Mouse (Mus musculus) heart, embryonic 11.5 days (tissue): Measurements from ENCODE around the gene Fastkd2. TPM values are rescaled to one million over a fixed set of nuclear protein-coding genes. Genes with fewer than 3 reads are reported as not detected.

Experiments used
- ATAC-seq: fragments of 200-750 bp; cut with Nextera tagmentation; replicated peaks from 2 replicates; pipeline ENCODE4 v1.8.0; 2017; ENCODE audit warnings: moderate library complexity; ENCODE audit not compliant: insufficient number of reproducible peaks, low FRiP score, low TSS enrichment
- H3K27ac ChIP-seq: fragments of 300-500 bp; sonication (generic); 2 replicates; pipeline ENCODE4 v1.5.1; 2014; ENCODE audit warnings: mild to moderate bottlenecking, low read depth, low read length
- H3K27me3 ChIP-seq: fragments of 300-500 bp; sonication (generic); 2 replicates; pipeline ENCODE4 v1.6.1; 2014; ENCODE audit warnings: mild to moderate bottlenecking, low read length, mixed read lengths; ENCODE audit not compliant: control insufficient read depth, insufficient read depth
- H3K36me3 ChIP-seq: fragments of 300-500 bp; sonication (generic); 2 replicates; pipeline ENCODE4 v1.6.1; 2014; ENCODE audit warnings: mild to moderate bottlenecking, low read length, moderate library complexity, mixed read lengths; ENCODE audit not compliant: control insufficient read depth, insufficient read depth
- H3K4me1 ChIP-seq: fragments of 300-500 bp; sonication (generic); 2 replicates; pipeline ENCODE4 v1.6.1; 2014; ENCODE audit warnings: low read length; ENCODE audit not compliant: control insufficient read depth, insufficient read depth
- H3K4me2 ChIP-seq: fragments of 300-500 bp; sonication (generic); 2 replicates; pipeline ENCODE4 v1.6.1; 2014; ENCODE audit warnings: mild to moderate bottlenecking, moderate library complexity
- H3K4me3 ChIP-seq: fragments of 300-500 bp; sonication (generic); 2 replicates; pipeline ENCODE4 v1.5.1; 2014; ENCODE audit warnings: low read depth, low read length
- H3K9ac ChIP-seq: fragments of 300-500 bp; sonication (generic); 2 replicates; pipeline ENCODE4 v1.6.1; 2014; ENCODE audit warnings: mild to moderate bottlenecking, low read depth, low read length, moderate library complexity
- H3K9me3 ChIP-seq: fragments of 300-500 bp; sonication (generic); replicated peaks from 2 replicates; pipeline ENCODE4 v1.6.1; 2016; ENCODE audit warnings: low read length; ENCODE audit not compliant: control insufficient read depth
- WGBS: fragments of 180-500 bp; shearing (Covaris S2); extraction: QIAGEN DNeasy Blood & Tissue Kit; methylation state at CpG from one replicate; pipeline ENCODE4 v1.1.7; 2014; ENCODE audit not compliant: insufficient replicate concordance; 5-methylcytosine and 5-hydroxymethylcytosine counted together
- polyA plus RNA-seq: library from polyadenylated mRNA; unstranded; fragments of >200 nt; fragmentation: Nextera tagmentation; extraction: Ambion mirVana; gene quantifications from 2 replicates; pipeline ENCODE4 v1.2.1, GENCODE M21; 2014

Fastkd2 gene
- 59.2 and 62.7 TPM in 2 replicates for polyA plus RNA-seq

GRCm38 (mm10) chr1:63730240-63730771 is at the start of gene Fastkd2, which contains the start of gene Mdh1b:
Gene Fastkd2 (plus strand): TSS chr1:63730614.
Gene Mdh1b (minus strand): TSS chr1:63730318.
- Histone ChIP-seq H3K4me1 (peaks cover 4% of the 10 kb centered on the region), H3K9me3 (no peaks in the 10 kb centered on the region), H3K36me3 (no peaks in the 10 kb centered on the region), H3K27ac (no peak within 1 kb of the TSS), H3K4me3 (peak within 1 kb of the TSS; percentile 71), H3K9ac (peak within 1 kb of the TSS; percentile 80), H3K4me2 (peak within 1 kb of the TSS; percentile 72), H3K27me3 (no peaks in the 10 kb centered on the region)
- ATAC-seq, result peak; percentile 82
- under 1% methylated on average over 31 of the region's 31 CpGs for WGBS

- no peaks in the 10 kb centered on the region for H3K27me3 ChIP-seq
- no peak for ATAC-seq
- WGBS, result 82% methylated on average over 4 of the region's 4 CpGs
- H3K4me3 ChIP-seq, result no peak within 1 kb of the TSS
- H3K9ac ChIP-seq, result no peak within 1 kb of the TSS
- H3K4me1 ChIP-seq, result no peaks in the 10 kb centered on the region
- H3K27ac ChIP-seq, result no peak within 1 kb of the TSS
- no peaks in the 10 kb centered on the region for H3K9me3 ChIP-seq
- no peaks in the 10 kb centered on the region for H3K36me3 ChIP-seq
- H3K4me2 ChIP-seq, result no peak within 1 kb of the TSS
Measured at GRCm38 (mm10) chr1:63686827-63687226, 43.6 kb upstream of the Fastkd2 start, which contains the start of gene Dytn. Gene Dytn (minus strand): TSS chr1:63686927.

GRCm38 (mm10) chr1:63696861-63697260 is 33.6 kb upstream of the Fastkd2 start:
- ATAC-seq, result no peak
- Histone ChIP-seq H3K4me1 (no peaks in the 10 kb centered on the region), H3K9me3 (no peaks in the 10 kb centered on the region), H3K27ac (no peak overlapping the region), H3K27me3 (no peaks in the 10 kb centered on the region), H3K9ac (no peak overlapping the region), H3K4me2 (no peak overlapping the region), H3K4me3 (no peak overlapping the region), H3K36me3 (no peaks in the 10 kb centered on the region)
- 64% methylated on average over 3 of the region's 3 CpGs for WGBS

- 0 out of 2 replicates have a peak, but pooled peaks cover 2% of the 10 kb centered on the region for H3K9me3 ChIP-seq
- 72% methylated on average over 5 of the region's 5 CpGs for WGBS
- no peak overlapping the region for H3K27ac ChIP-seq
- no peak overlapping the region for H3K9ac ChIP-seq
- 0 out of 2 replicates have a peak, but pooled peaks have one; percentile 63 for ATAC-seq
- no peaks in the 10 kb centered on the region for H3K27me3 ChIP-seq
- no peak overlapping the region for H3K4me3 ChIP-seq
- no peaks in the 10 kb centered on the region for H3K36me3 ChIP-seq
- no peaks in the 10 kb centered on the region for H3K4me1 ChIP-seq
- peak overlapping the region; percentile 30; the same call in 1 of the 2 replicates for H3K4me2 ChIP-seq
Measured at GRCm38 (mm10) chr1:63705733-63706132, 24.7 kb upstream of the Fastkd2 start.

- Histone ChIP-seq H3K4me2 (no peak overlapping the region), H3K9ac (no peak overlapping the region), H3K27ac (no peak overlapping the region), H3K36me3 (no peaks in the 10 kb centered on the region), H3K27me3 (no peaks in the 10 kb centered on the region), H3K9me3 (0 out of 2 replicates have a peak, but pooled peaks cover 2% of the 10 kb centered on the region), H3K4me1 (no peaks in the 10 kb centered on the region), H3K4me3 (no peak overlapping the region)
- no peak for ATAC-seq
- 75% methylated on average over 3 of the region's 3 CpGs for WGBS
Measured at GRCm38 (mm10) chr1:63708876-63709275, 21.5 kb upstream of the Fastkd2 start.

GRCm38 (mm10) chr1:63720161-63720560 is 10.3 kb upstream of the Fastkd2 start:
- WGBS, result 76% methylated on average over 7 of the region's 7 CpGs
- ATAC-seq, result no peak
- H3K4me3 ChIP-seq, result no peak overlapping the region

GRCm38 (mm10) chr1:63729796-63730195 is 618 bp upstream of the Fastkd2 start:
- H3K4me1 ChIP-seq, result peaks cover 4% of the 10 kb centered on the region
- WGBS, result 41% methylated on average over 8 of the region's 8 CpGs
- H3K9ac ChIP-seq, result peak overlapping the region; percentile 59; the same call in 1 of the 2 replicates
- no peak overlapping the region for H3K27ac ChIP-seq
- H3K9me3 ChIP-seq, result no peaks in the 10 kb centered on the region
- H3K27me3 ChIP-seq, result no peaks in the 10 kb centered on the region
- no peaks in the 10 kb centered on the region for H3K36me3 ChIP-seq
- ATAC-seq, result 0 out of 2 replicates have a peak, but pooled peaks have one; percentile 22
- peak overlapping the region; percentile 72 for H3K4me2 ChIP-seq
- peak overlapping the region; percentile 71 for H3K4me3 ChIP-seq

More at GRCm38 (mm10) chr1:63720161-63720560, 10.3 kb upstream of the Fastkd2 start:
- H3K27me3 ChIP-seq, result no peaks in the 10 kb centered on the region
- no peaks in the 10 kb centered on the region for H3K4me1 ChIP-seq
- no peak overlapping the region for H3K27ac ChIP-seq
- no peaks in the 10 kb centered on the region for H3K9me3 ChIP-seq
- no peak overlapping the region for H3K9ac ChIP-seq
- H3K4me2 ChIP-seq, result no peak overlapping the region
- no peaks in the 10 kb centered on the region for H3K36me3 ChIP-seq

- Histone ChIP-seq H3K9me3 (no peaks in the 10 kb centered on the region), H3K27ac (no peak overlapping the region), H3K27me3 (no peaks in the 10 kb centered on the region), H3K9ac (no peak overlapping the region), H3K4me1 (no peaks in the 10 kb centered on the region), H3K4me2 (no peak overlapping the region), H3K4me3 (no peak overlapping the region), H3K36me3 (peaks cover 5% of the 10 kb centered on the region; the same call in 1 of the 2 replicates)
- WGBS, result 55% methylated on average over 2 of the region's 2 CpGs
- ATAC-seq, result no peak
Measured at GRCm38 (mm10) chr1:63756005-63756404, 25.6 kb downstream of the Fastkd2 start.
